Mouse (Mus musculus) lung, adult 2 months (tissue): ENCODE results near the gene Kcnj5.
A peak's percentile ranks its signal among the peaks of the same experiment; 100 is the strongest.

Experiments
- CTCF ChIP-seq: fragments of 200-500 bp; IDR thresholded peaks from 2 replicates; pipeline ENCODE4 v1.5.1; 2011; ENCODE audit warnings: mild to moderate bottlenecking, low read length, control low read depth; ENCODE audit not compliant: insufficient read depth
- POLR2A ChIP-seq: fragments of 200-500 bp; IDR thresholded peaks from 2 replicates; pipeline ENCODE4 v1.6.1; 2011; ENCODE audit warnings: low read depth, mild to moderate bottlenecking, control low read depth, low read length, borderline replicate concordance; ENCODE audit errors: extremely low read depth

- no peak for TF ChIP-seq POLR2A
- peak; percentile 78 for TF ChIP-seq CTCF
Measured at GRCm38 (mm10) chr9:32350332-32350731, 6.2 kb upstream of the Kcnj5 start.
